Mouse (Mus musculus): ENCODE measurements around the gene Axdnd1. TPM values are rescaled to one million over a fixed set of nuclear protein-coding genes. Genes with fewer than 3 reads are reported as not detected.

Axdnd1 gene
- polyA plus RNA-seq, 1 experiment from 2014 or later = not detected

Other genes starting within 250 kb of the Axdnd1 start
- gene Fam163a, start 216.1 kb downstream of the Axdnd1 start, polyA plus RNA-seq (2015; fragmentation: Nextera tagmentation; extraction: Ambion mirVana) = 5.2 and 5.6 TPM in 2 replicates
- gene Tdrd5, start 117.5 kb downstream of the Axdnd1 start, polyA plus RNA-seq (2015; fragmentation: Nextera tagmentation; extraction: Ambion mirVana) = 0.77 and 1.3 TPM in 2 replicates
- gene Nphs2, start 110.4 kb downstream of the Axdnd1 start, polyA plus RNA-seq (2015; fragmentation: Nextera tagmentation; extraction: Ambion mirVana) = 0.17 and 0.22 TPM in 2 replicates
- 543 TPM in 2 replicates for gene Gm2000, start 55.1 kb downstream of the Axdnd1 start, polyA plus RNA-seq (2015; fragmentation: Nextera tagmentation; extraction: Ambion mirVana)
- gene Soat1, start 53.2 kb upstream of the Axdnd1 start, polyA plus RNA-seq (2015; fragmentation: Nextera tagmentation; extraction: Ambion mirVana) = 9.8 and 16.6 TPM in 2 replicates
- gene Gm10031, start 102.9 kb upstream of the Axdnd1 start, polyA plus RNA-seq (2015; fragmentation: Nextera tagmentation; extraction: Ambion mirVana) = 0.40 and 0.45 TPM in 2 replicates
- 5.3 and 5.4 TPM in 2 replicates for gene Abl2, start 137.6 kb upstream of the Axdnd1 start, polyA plus RNA-seq (2015; fragmentation: Nextera tagmentation; extraction: Ambion mirVana)

All from neural tube, embryonic 15.5 days (tissue).